Mouse (Mus musculus): Measurements from ENCODE around the gene Exosc3. TPM values are rescaled to one million over a fixed set of nuclear protein-coding genes. Genes with fewer than 3 reads are reported as not detected.

Gene Exosc3
- total RNA-seq, 1 experiment, result 64.5 TPM

DNA sequence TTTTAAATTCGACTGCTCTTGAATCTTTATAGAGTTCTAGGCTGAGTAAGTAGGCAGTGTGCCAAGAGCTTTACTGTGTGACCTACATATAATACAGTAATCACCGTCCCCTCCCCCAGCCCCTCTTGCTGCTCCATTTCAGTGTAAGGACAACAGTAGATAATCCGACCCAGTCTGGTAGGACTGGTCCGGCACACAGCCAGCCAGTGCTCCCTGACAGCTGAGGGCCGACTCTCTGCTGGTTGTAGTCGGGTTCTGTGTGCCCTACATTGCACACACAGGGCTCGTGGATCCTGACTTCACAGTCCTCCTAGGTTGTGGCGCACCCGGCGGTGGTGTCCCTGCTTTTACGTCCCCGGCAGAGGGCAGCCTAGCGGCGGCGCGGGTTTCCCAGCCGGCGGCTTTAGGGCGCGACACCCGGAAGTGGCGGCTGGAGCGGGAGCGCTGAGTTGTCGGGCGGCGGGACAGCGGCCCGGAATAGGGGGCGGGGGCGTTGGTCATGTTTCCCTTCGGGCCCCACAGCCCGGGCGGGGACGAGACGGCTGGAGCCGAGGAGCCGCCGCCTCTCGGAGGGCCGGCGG, 773 bp downstream of the Exosc3 start, which contains the start of gene Dcaf10:
TSS of gene Dcaf10 (plus strand) at position 433 of the 581 bp plus-strand sequence.
- no peaks in the 10 kb centered on the region; a peak in 1 of 4 replicates for H3K4me1 ChIP-seq (ENCODE audit: control insufficient read depth in 2 of 2, insufficient read depth in 2 of 2, low read length in 2 of 2, poor library complexity in 1 of 2)
- DNase-seq (ENCODE audit: low read depth, low spot score), result peak; percentile 75
- no peak within 1 kb of the TSS for H3K27ac ChIP-seq (ENCODE audit: insufficient read depth, low read depth, low read length, poor library complexity, severe bottlenecking)
- H3K9me3 ChIP-seq (ENCODE audit: control insufficient read depth, insufficient read depth, low read depth, low read length), result no peaks in the 10 kb centered on the region
- peak within 1 kb of the TSS; percentile 63 to 94 for H3K4me3 ChIP-seq (ENCODE audit: insufficient read depth in 1 of 2, low read depth in 1 of 2, low read length in 2 of 2, poor library complexity in 1 of 2, severe bottlenecking in 1 of 2)
- in situ Hi-C loops (cut with MboI; ENCODE audit: low sequenced_read_pairs in 2 of 2, unreplicated experiment in 2 of 2), result no loop called here
- 0 out of 2 replicates have a peak, but pooled peaks have one; percentile 37 for TF ChIP-seq CHD2 (IDR thresholded peaks at IDR 0.05; ENCODE audit: low read depth, low read length)
- peak; percentile 86 for TF ChIP-seq HCFC1 (IDR thresholded peaks at IDR 0.05; ENCODE audit: borderline replicate concordance, insufficient read depth, low read length)
- TF ChIP-seq ZC3H11A (IDR thresholded peaks at IDR 0.05; ENCODE audit: borderline replicate concordance, low read depth, low read length), result no peak; the same call in 1 of the 2 replicates
- peak within 1 kb of the TSS; percentile 92 for H3K9ac ChIP-seq (ENCODE audit: insufficient read depth, low read depth, low read length, poor library complexity, severe bottlenecking)
- no peaks in the 10 kb centered on the region for H3K36me3 ChIP-seq (ENCODE audit: control insufficient read depth, insufficient read depth, low read length, poor library complexity, severe bottlenecking)

GRCm38 (mm10) chr4:45341226-45341625, 1.3 kb downstream of the Exosc3 start:
- Histone ChIP-seq H3K36me3 (ENCODE audit: control insufficient read depth, insufficient read depth, low read length, poor library complexity, severe bottlenecking) (no peaks in the 10 kb centered on the region), H3K27ac (ENCODE audit: insufficient read depth, low read depth, low read length, poor library complexity, severe bottlenecking) (no peak overlapping the region), H3K9me3 (ENCODE audit: control insufficient read depth, insufficient read depth, low read depth, low read length) (no peaks in the 10 kb centered on the region), H3K4me3 (ENCODE audit: insufficient read depth in 1 of 2, low read depth in 1 of 2, low read length in 2 of 2, poor library complexity in 1 of 2, severe bottlenecking in 1 of 2) (peak overlapping the region; percentile 63 to 94; a peak in 3 of 4 replicates), H3K4me1 (ENCODE audit: control insufficient read depth in 2 of 2, insufficient read depth in 2 of 2, low read length in 2 of 2, poor library complexity in 1 of 2) (no peaks in the 10 kb centered on the region; a peak in 1 of 4 replicates), H3K9ac (ENCODE audit: insufficient read depth, low read depth, low read length, poor library complexity, severe bottlenecking) (peak overlapping the region; percentile 91; the same call in 1 of the 2 replicates)
- in situ Hi-C loops (cut with MboI; ENCODE audit: low sequenced_read_pairs in 2 of 2, unreplicated experiment in 2 of 2), result no loop called here
- no peak for TF ChIP-seq MAFK (IDR thresholded peaks at IDR 0.05; ENCODE audit: insufficient read depth, low read depth, low read length)
- no peak for TF ChIP-seq ZC3H11A (IDR thresholded peaks at IDR 0.05; ENCODE audit: borderline replicate concordance, low read depth, low read length)
- no peak for TF ChIP-seq HCFC1 (IDR thresholded peaks at IDR 0.05; ENCODE audit: borderline replicate concordance, insufficient read depth, low read length)
- TF ChIP-seq CHD2 (IDR thresholded peaks at IDR 0.05; ENCODE audit: low read depth, low read length), result no peak
- TF ChIP-seq ZNF384 (IDR thresholded peaks at IDR 0.05; ENCODE audit: low read depth, low read length), result no peak
- DNase-seq (ENCODE audit: low read depth, low spot score), result no peak

DNA sequence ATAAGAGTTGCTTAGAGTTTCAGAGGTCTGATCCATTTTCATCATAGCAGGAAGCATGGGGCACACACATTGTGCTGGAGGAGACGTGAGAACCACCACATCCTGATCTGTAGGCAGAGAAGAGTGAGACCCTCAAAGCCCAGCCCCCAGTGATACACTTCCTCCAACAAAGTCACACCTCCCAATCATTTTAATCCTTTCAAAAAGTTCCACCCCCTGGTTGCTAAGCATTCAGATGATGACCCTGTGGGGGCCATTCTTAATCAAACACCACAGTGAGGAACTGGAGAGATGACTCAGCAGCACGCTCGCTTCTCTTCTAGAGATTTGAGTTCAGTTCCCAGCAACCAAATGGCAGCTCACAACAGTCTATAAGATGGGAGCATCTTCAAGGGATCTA, 10.1 kb downstream of the Exosc3 start:
- TF ChIP-seq MAFK (IDR thresholded peaks at IDR 0.05; ENCODE audit: insufficient read depth, low read depth, low read length), result no peak
- TF ChIP-seq ZNF384 (IDR thresholded peaks at IDR 0.05; ENCODE audit: low read depth, low read length), result no peak
- no peak for TF ChIP-seq HCFC1 (IDR thresholded peaks at IDR 0.05; ENCODE audit: borderline replicate concordance, insufficient read depth, low read length)
- no peak overlapping the region for H3K27ac ChIP-seq (ENCODE audit: insufficient read depth, low read depth, low read length, poor library complexity, severe bottlenecking)
- H3K9ac ChIP-seq (ENCODE audit: insufficient read depth, low read depth, low read length, poor library complexity, severe bottlenecking), result no peak overlapping the region
- H3K9me3 ChIP-seq (ENCODE audit: control insufficient read depth, insufficient read depth, low read depth, low read length), result no peaks in the 10 kb centered on the region
- in situ Hi-C loops (cut with MboI; ENCODE audit: low sequenced_read_pairs in 2 of 2, unreplicated experiment in 2 of 2), result no loop called here
- H3K4me1 ChIP-seq (ENCODE audit: control insufficient read depth in 2 of 2, insufficient read depth in 2 of 2, low read length in 2 of 2, poor library complexity in 1 of 2), result no peaks in the 10 kb centered on the region
- H3K4me3 ChIP-seq (ENCODE audit: insufficient read depth in 1 of 2, low read depth in 1 of 2, low read length in 2 of 2, poor library complexity in 1 of 2, severe bottlenecking in 1 of 2), result no peak overlapping the region
- no peaks in the 10 kb centered on the region for H3K36me3 ChIP-seq (ENCODE audit: control insufficient read depth, insufficient read depth, low read length, poor library complexity, severe bottlenecking)
- no peak for DNase-seq (ENCODE audit: low read depth, low spot score)

GRCm38 (mm10) chr4:45331139-45331538, 11.4 kb downstream of the Exosc3 start:
- no peak for DNase-seq (ENCODE audit: low read depth, low spot score)
- TF ChIP-seq ZC3H11A (IDR thresholded peaks at IDR 0.05; ENCODE audit: borderline replicate concordance, low read depth, low read length) (no peak), MAFK (IDR thresholded peaks at IDR 0.05; ENCODE audit: insufficient read depth, low read depth, low read length) (no peak), CHD2 (IDR thresholded peaks at IDR 0.05; ENCODE audit: low read depth, low read length) (no peak), ZNF384 (IDR thresholded peaks at IDR 0.05; ENCODE audit: low read depth, low read length) (no peak), HCFC1 (IDR thresholded peaks at IDR 0.05; ENCODE audit: borderline replicate concordance, insufficient read depth, low read length) (no peak)
- Histone ChIP-seq H3K27ac (ENCODE audit: insufficient read depth, low read depth, low read length, poor library complexity, severe bottlenecking) (no peak overlapping the region), H3K4me3 (ENCODE audit: insufficient read depth in 1 of 2, low read depth in 1 of 2, low read length in 2 of 2, poor library complexity in 1 of 2, severe bottlenecking in 1 of 2) (no peak overlapping the region), H3K4me1 (ENCODE audit: control insufficient read depth in 2 of 2, insufficient read depth in 2 of 2, low read length in 2 of 2, poor library complexity in 1 of 2) (no peaks in the 10 kb centered on the region), H3K9me3 (ENCODE audit: control insufficient read depth, insufficient read depth, low read depth, low read length) (no peaks in the 10 kb centered on the region), H3K9ac (ENCODE audit: insufficient read depth, low read depth, low read length, poor library complexity, severe bottlenecking) (no peak overlapping the region), H3K36me3 (ENCODE audit: control insufficient read depth, insufficient read depth, low read length, poor library complexity, severe bottlenecking) (no peaks in the 10 kb centered on the region)
- in situ Hi-C loops (cut with MboI; ENCODE audit: low sequenced_read_pairs in 2 of 2, unreplicated experiment in 2 of 2), result no loop called here
